Mouse (Mus musculus) liver, postnatal 0 days (tissue): ENCODE measurements around the gene Iqgap1.

Experiments used
- CTCF ChIP-seq: sonication (generic); IDR thresholded peaks from 2 replicates; pipeline ENCODE4 v1.5.1; 2016; ENCODE audit warnings: antibody characterized with exemption, low read depth
- EP300 ChIP-seq: IDR thresholded peaks from 2 replicates; pipeline ENCODE4 v1.6.1; 2016; ENCODE audit warnings: antibody characterized with exemption, low read depth, mild to moderate bottlenecking

DNA sequence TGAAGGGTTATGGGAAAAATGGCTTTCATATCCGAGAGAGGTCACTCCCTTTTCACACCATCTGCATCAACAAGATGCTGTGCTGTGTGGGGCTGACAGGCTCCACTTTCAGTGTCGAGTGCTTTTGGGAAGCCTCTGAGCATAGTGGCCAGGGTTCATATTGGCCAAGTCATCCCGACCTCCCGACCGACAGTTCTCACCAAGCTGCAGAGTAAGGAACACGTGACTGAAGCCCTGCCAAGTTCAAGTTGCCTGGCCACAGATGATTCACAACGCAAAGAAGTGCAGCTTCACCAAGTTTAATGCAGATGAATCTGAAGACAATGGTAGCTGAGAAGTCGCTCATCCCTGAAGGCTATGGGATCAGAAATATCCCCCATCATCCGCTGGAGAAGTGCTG lies 12.0 kb upstream of the Iqgap1 start:
- no peak for TF ChIP-seq EP300
- no peak for TF ChIP-seq CTCF
